Mouse (Mus musculus) liver, adult 2 months (tissue): ENCODE results near the gene Aldh1a1.

Experiments used
- CTCF ChIP-seq: fragments of 200-500 bp; IDR thresholded peaks from 2 replicates; pipeline ENCODE4 v1.5.1; 2011; ENCODE audit warnings: low read depth, low read length, control low read depth
- POLR2A ChIP-seq: fragments of 200-500 bp; IDR thresholded peaks from 2 replicates; pipeline ENCODE4 v1.6.1; 2011; ENCODE audit warnings: low read length, control low read depth; ENCODE audit not compliant: insufficient read depth; ENCODE audit errors: extremely low read depth

DNA sequence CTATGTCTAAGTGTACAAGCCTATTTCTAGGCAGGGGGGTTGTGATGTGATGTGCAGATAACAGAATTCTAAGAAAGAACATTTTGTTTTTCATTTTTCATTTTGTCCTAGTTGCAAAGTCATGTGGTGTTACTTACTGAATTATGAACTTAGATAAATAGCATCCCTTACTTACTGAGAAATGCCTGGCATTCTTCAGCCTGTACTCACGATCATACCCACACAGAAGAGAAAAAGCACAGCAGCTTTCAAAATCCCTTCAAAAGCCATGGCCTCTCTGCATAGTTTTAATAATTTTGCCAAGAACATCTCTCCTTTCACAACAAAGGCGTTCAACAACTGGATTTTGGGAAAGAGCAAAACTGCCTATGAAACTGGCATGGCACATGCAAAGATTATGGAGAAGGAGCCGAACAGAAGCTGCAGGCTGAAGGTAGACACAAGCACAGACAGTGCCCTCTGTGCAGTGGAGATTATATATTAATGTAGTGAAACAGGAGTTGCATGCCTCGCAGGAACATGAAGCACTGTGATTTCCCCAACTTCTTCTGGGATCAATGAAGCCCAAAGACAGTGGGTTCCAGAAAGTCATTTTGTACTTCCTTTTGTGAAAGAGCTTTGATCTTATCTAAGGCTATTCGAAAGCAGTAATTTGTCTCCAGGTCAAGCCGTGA lies 21.3 kb downstream of the Aldh1a1 start:
- TF ChIP-seq CTCF (no peak), POLR2A (no peak)
